Mouse (Mus musculus): ENCODE results near the gene Pate4.
"Not testable (repeated sequence)": the region's sequence is repeated elsewhere in the genome, so short reads cannot be mapped to it uniquely, and the experiment has no call there.

Pate4 gene

GRCm38 (mm10) chr9:35611841-35612240 lies at the start of gene Pate4:
Gene Pate4, minus strand, starts transcription at chr9:35611941.
- DNase-seq (ENCODE audit: low spot score), result no peak

GRCm38 (mm10) chr9:35648102-35648501 lies 36.4 kb upstream of the Pate4 start, which contains the start of gene Pate3:
Gene Pate3, minus strand, starts transcription at chr9:35648202.
- DNase-seq (ENCODE audit: low spot score), result no peak

- DNase-seq (ENCODE audit: low spot score), result no peak
Observed at GRCm38 (mm10) chr9:35632981-35633380, 21.2 kb upstream of the Pate4 start.

- DNase-seq (ENCODE audit: low spot score), result not testable (repeated sequence)
Observed at GRCm38 (mm10) chr9:35616784-35617183, 5.0 kb upstream of the Pate4 start.

GRCm38 (mm10) chr9:35614005-35614404 lies 2.3 kb upstream of the Pate4 start:
- DNase-seq (ENCODE audit: low spot score), result no peak

- no peak for DNase-seq (ENCODE audit: low spot score)
Observed at GRCm38 (mm10) chr9:35607647-35608405, 3.9 kb downstream of the Pate4 start.

- no peak for DNase-seq (ENCODE audit: low spot score)
Observed at GRCm38 (mm10) chr9:35592903-35593302, 18.8 kb downstream of the Pate4 start.

- no peak for DNase-seq (ENCODE audit: low spot score)
Observed at GRCm38 (mm10) chr9:35587674-35588073, 24.1 kb downstream of the Pate4 start.

- no peak for DNase-seq (ENCODE audit: low spot score)
Observed at GRCm38 (mm10) chr9:35574416-35574815, 37.3 kb downstream of the Pate4 start.

GRCm38 (mm10) chr9:35570663-35571062 lies 41.1 kb downstream of the Pate4 start:
- DNase-seq (ENCODE audit: low spot score), result no peak

- peak; percentile 94 for DNase-seq (ENCODE audit: low spot score)
Observed at GRCm38 (mm10) chr9:35569571-35570534, 41.9 kb downstream of the Pate4 start, which contains the start of the genes Pate2 and Hyls1. Gene Pate2, plus strand, starts transcription at chr9:35570284. Gene Hyls1, minus strand, starts transcription at chr9:35570398.

- no peak for DNase-seq (ENCODE audit: low spot score)
Observed at GRCm38 (mm10) chr9:35567995-35568394, 43.7 kb downstream of the Pate4 start.

- no peak for DNase-seq (ENCODE audit: low spot score)
Observed at GRCm38 (mm10) chr9:35564536-35565240, 47.1 kb downstream of the Pate4 start.

GRCm38 (mm10) chr9:35561583-35561982 lies 50.2 kb downstream of the Pate4 start:
- no peak for DNase-seq (ENCODE audit: low spot score)

- no peak for DNase-seq (ENCODE audit: low spot score)
Observed at GRCm38 (mm10) chr9:35561076-35561475, 50.7 kb downstream of the Pate4 start.

GRCm38 (mm10) chr9:35559009-35559890 lies 52.5 kb downstream of the Pate4 start:
- DNase-seq (ENCODE audit: low spot score), result peak; percentile 84

GRCm38 (mm10) chr9:35558257-35559008 lies 53.3 kb downstream of the Pate4 start, which contains the start of the genes Ddx25 and Pus3:
Gene Ddx25, minus strand, starts transcription at chr9:35558528.
Gene Pus3, plus strand, starts transcription at chr9:35558595.
- peak; percentile 60 for DNase-seq (ENCODE audit: low spot score)

Measured in yolk sac, embryonic 10.5 days (tissue).